Mouse (Mus musculus) liver, embryonic 14.5 days (tissue): ENCODE measurements around the gene Lrp2.

Source experiments
- CTCF ChIP-seq: IDR thresholded peaks from 2 replicates; pipeline ENCODE4 v1.5.1; 2016; ENCODE audit warnings: antibody characterized with exemption, low read depth, control low read depth
- EP300 ChIP-seq: IDR thresholded peaks from 2 replicates; pipeline ENCODE4 v1.6.1; 2016; ENCODE audit warnings: antibody characterized with exemption, low read depth

GRCm38 (mm10) chr2:69531528-69532055 is 54.3 kb downstream of the Lrp2 start:
- TF ChIP-seq CTCF (no peak), EP300 (no peak)
